Mouse (Mus musculus): ENCODE measurements around the gene Hist1h4f. TPM values are rescaled to one million over a fixed set of nuclear protein-coding genes. Genes with fewer than 3 reads are reported as not detected.
"Not testable (repeated sequence)": the region's sequence is repeated elsewhere in the genome, so short reads cannot be mapped to it uniquely, and the experiment has no call there.

Hist1h4f gene
- polyA plus RNA-seq, 1 experiment from 2014 or later = 1.3 TPM

DNA sequence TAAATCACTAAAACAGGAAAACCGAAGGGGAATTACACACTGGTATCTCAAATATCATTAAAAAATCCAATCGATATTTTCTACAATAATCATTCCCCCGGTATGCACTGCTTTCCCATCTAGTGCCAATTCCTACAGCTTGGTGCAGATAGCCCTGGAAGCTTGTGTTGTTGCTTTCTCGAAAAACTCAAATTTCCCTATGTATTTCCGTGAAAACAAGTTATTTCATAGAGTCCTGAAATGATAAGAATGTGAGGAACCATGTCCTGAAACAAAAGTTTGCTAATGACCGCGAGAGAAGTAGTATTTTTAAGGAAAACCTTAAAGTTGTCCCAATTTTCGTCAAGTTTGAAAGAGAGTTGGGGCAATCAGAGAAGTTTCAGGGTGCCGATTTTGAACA lies 2.9 kb upstream of the Hist1h4f start:
- WGBS = 22% methylated on average over 9 of the region's 9 CpGs
- Histone ChIP-seq H3K9ac (ENCODE audit: low read length) (peak overlapping the region; percentile 96), H3K9me3 (ENCODE audit: control insufficient read depth, low read length) (no peaks in the 10 kb centered on the region), H3K4me1 (replicated peaks; ENCODE audit: control insufficient read depth, insufficient read depth, low read length) (peaks cover 16% of the 10 kb centered on the region), H3K4me2 (ENCODE audit: low read length) (peak overlapping the region; percentile 93), H3K27ac (ENCODE audit: low read depth) (peak overlapping the region; percentile 100), H3K36me3 (ENCODE audit: control insufficient read depth, insufficient read depth, low read length) (no peaks in the 10 kb centered on the region), H3K4me3 (ENCODE audit: low read depth, low read length) (peak overlapping the region; percentile 71), H3K27me3 (replicated peaks; ENCODE audit: control insufficient read depth, insufficient read depth, low read length) (no peaks in the 10 kb centered on the region)
- no peak for ATAC-seq (replicated peaks; ENCODE audit: low FRiP score, low TSS enrichment, low read depth)
- DNase-seq (ENCODE audit: low spot score) = no peak

DNA sequence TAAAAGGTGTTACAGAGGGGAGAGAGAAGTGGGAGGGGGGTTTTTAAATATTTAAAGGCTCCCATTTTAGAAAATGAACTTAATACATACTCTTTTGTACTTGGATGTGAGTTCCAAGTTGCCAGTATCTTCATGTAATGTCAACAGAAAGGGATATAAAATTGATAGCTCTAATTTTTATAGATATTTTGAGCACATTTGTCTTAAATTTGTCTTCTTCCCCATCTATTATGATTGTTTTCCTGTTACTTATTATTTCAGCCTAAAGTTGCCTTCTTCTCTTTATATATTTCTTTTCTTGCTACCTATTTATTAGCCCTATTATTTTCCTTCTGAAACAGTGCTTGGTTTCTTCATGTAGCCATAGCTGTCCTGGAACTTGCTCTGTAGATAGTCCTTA lies 1.5 kb upstream of the Hist1h4f start, which contains the start of gene Hist1h1d:
Gene Hist1h1d, plus strand, starts transcription at position 301 of the 400 bp plus-strand sequence.
- H3K9me3 ChIP-seq (ENCODE audit: control insufficient read depth, low read length) = no peaks in the 10 kb centered on the region
- no peak within 1 kb of the TSS for H3K4me3 ChIP-seq (ENCODE audit: low read depth, low read length)
- no peak for DNase-seq (ENCODE audit: low spot score)
- no peaks in the 10 kb centered on the region for H3K36me3 ChIP-seq (ENCODE audit: control insufficient read depth, insufficient read depth, low read length)
- peaks cover 16% of the 10 kb centered on the region for H3K4me1 ChIP-seq (replicated peaks; ENCODE audit: control insufficient read depth, insufficient read depth, low read length)
- peak within 1 kb of the TSS; percentile 93 for H3K4me2 ChIP-seq (ENCODE audit: low read length)
- peak within 1 kb of the TSS; percentile 71 for H3K9ac ChIP-seq (ENCODE audit: low read length)
- H3K27ac ChIP-seq (ENCODE audit: low read depth) = peak within 1 kb of the TSS; percentile 100
- H3K27me3 ChIP-seq (replicated peaks; ENCODE audit: control insufficient read depth, insufficient read depth, low read length) = no peaks in the 10 kb centered on the region
- ATAC-seq (replicated peaks; ENCODE audit: low FRiP score, low TSS enrichment, low read depth) = no peak

DNA sequence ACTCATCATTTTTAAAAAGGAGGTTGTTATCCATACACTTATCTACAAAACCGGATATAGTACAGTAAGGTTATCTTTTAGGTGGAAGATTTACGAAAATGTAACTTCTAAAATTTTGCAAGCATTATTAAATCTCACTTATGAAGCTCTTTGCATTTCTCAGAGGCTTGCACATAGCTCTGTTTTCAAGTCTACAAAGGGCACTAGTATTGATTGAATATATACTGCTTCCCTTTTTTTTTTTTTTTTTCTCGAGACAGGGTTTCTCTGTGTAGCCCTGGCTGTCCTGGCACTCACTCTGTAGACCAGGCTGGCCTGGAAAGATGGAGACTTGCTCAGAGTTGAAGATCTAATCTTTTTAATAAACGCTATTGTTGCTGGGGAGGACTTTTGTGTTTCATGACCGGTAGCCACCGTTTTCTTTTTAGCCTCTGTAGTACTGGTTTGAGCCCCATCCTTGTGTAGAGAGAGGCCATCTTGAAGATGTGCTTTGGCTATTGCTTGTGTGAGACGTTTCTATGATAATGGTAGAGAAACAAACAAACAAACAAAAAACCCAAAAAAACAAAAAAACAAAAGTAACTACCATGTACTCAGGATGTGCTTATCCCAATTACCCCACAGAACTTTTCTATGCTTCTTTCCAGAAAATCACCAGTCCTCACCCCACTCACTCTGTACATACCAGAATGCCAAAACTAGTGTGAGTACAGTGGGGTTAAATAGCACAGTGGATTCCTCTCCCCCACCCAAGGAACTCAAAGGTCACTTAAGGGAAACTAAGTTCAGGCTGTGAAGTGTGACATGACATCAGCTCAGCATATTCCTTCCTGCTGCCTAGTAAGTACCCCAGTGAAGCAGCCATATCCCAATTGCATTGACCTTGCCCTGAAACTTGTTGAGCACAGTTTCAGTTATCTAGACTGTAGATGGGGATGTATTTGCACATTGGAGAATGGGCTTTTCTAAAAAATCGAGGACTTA lies 775 bp upstream of the Hist1h4f start:
- Histone ChIP-seq H3K4me2 (ENCODE audit: low read length) (peak overlapping the region; percentile 72), H3K9me3 (ENCODE audit: control insufficient read depth, low read length) (no peaks in the 10 kb centered on the region), H3K4me3 (ENCODE audit: low read depth, low read length) (peak overlapping the region; percentile 17; the same call in 1 of the 2 replicates), H3K36me3 (ENCODE audit: control insufficient read depth, insufficient read depth, low read length) (no peaks in the 10 kb centered on the region), H3K27me3 (replicated peaks; ENCODE audit: control insufficient read depth, insufficient read depth, low read length) (no peaks in the 10 kb centered on the region), H3K27ac (ENCODE audit: low read depth) (peak overlapping the region; percentile 94), H3K4me1 (replicated peaks; ENCODE audit: control insufficient read depth, insufficient read depth, low read length) (peaks cover 16% of the 10 kb centered on the region), H3K9ac (ENCODE audit: low read length) (peak overlapping the region; percentile 71)
- ATAC-seq (replicated peaks; ENCODE audit: low FRiP score, low TSS enrichment, low read depth) = no peak
- WGBS = 49% methylated on average over 8 of the region's 8 CpGs
- no peak for DNase-seq (ENCODE audit: low spot score)

DNA sequence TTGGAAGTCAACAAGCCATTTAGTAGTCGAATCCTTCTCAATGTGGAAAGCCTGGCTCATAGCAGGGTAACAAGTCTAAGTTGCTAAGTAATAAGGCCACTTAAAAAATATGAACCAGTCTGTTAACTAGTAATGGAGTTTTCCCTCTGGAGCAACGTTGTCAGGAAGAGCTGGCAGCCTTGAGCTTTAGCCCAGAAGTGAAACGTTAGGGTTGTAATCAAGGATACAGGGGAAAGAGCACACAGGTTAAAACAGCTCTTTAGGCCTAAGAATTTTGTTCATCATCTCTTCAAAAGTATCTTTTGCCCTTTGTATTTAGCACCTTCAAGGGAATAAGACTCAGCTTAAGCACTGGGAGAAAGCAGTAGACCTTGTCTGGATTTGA lies 695 bp downstream of the Hist1h4f start:
- Histone ChIP-seq H3K4me1 (replicated peaks; ENCODE audit: control insufficient read depth, insufficient read depth, low read length) (peaks cover 12% of the 10 kb centered on the region), H3K27me3 (replicated peaks; ENCODE audit: control insufficient read depth, insufficient read depth, low read length) (no peaks in the 10 kb centered on the region), H3K9ac (ENCODE audit: low read length) (peak overlapping the region; percentile 71), H3K36me3 (ENCODE audit: control insufficient read depth, insufficient read depth, low read length) (no peaks in the 10 kb centered on the region), H3K4me3 (ENCODE audit: low read depth, low read length) (peak overlapping the region; percentile 42), H3K4me2 (ENCODE audit: low read length) (peak overlapping the region; percentile 72), H3K27ac (ENCODE audit: low read depth) (peak overlapping the region; percentile 94), H3K9me3 (ENCODE audit: control insufficient read depth, low read length) (no peaks in the 10 kb centered on the region)
- ATAC-seq (replicated peaks; ENCODE audit: low FRiP score, low TSS enrichment, low read depth) (no peak), DNase-seq (ENCODE audit: low spot score) (no peak)
- WGBS = 6% methylated on average over 3 of the region's 3 CpGs

DNA sequence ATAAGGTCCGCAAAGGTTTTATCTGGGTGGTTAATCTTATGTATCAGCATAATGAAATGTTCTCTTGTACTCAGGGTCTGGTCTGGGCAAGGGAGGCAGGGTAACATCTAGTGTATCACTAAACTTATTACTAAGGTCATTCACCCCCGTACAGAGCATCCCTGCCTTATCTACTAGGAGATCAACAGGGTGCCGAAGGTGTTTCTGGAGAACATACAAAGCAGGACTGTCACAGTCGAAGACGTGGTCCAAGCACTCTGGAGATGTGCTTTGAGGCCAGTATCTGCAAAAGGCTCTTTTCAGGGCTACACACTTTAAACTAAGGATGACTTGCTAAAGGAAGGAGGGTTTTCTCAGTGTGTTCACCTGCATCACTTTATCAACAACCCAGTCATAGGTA lies 4.8 kb downstream of the Hist1h4f start:
- ATAC-seq (replicated peaks; ENCODE audit: low FRiP score, low TSS enrichment, low read depth) (no peak), DNase-seq (ENCODE audit: low spot score) (no peak)
- Histone ChIP-seq H3K9ac (ENCODE audit: low read length) (no peak overlapping the region), H3K36me3 (ENCODE audit: control insufficient read depth, insufficient read depth, low read length) (no peaks in the 10 kb centered on the region), H3K27ac (ENCODE audit: low read depth) (no peak overlapping the region), H3K4me1 (replicated peaks; ENCODE audit: control insufficient read depth, insufficient read depth, low read length) (peaks cover 3% of the 10 kb centered on the region; the same call in 1 of the 2 replicates), H3K9me3 (ENCODE audit: control insufficient read depth, low read length) (no peaks in the 10 kb centered on the region), H3K4me3 (ENCODE audit: low read depth, low read length) (no peak overlapping the region), H3K27me3 (replicated peaks; ENCODE audit: control insufficient read depth, insufficient read depth, low read length) (no peaks in the 10 kb centered on the region), H3K4me2 (ENCODE audit: low read length) (no peak overlapping the region)
- WGBS = 66% methylated on average over 5 of the region's 5 CpGs

DNA sequence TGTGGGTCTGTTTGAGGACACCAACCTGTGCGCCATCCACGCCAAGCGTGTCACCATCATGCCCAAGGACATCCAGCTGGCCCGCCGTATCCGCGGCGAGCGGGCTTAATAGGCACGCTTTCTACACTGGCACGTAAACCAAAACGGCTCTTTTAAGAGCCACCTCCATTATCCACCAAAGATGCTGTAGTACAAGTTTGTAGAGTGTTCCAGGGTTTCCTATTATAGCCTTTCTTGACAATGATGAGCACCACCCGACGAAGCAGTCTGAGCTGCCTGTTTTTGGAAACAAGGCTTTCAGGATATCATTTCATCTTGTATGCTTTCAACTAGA lies 6.7 kb downstream of the Hist1h4f start:
- not testable (repeated sequence) for H3K9me3 ChIP-seq (ENCODE audit: control insufficient read depth, low read length); H3K36me3 ChIP-seq (ENCODE audit: control insufficient read depth, insufficient read depth, low read length); ATAC-seq (replicated peaks; ENCODE audit: low FRiP score, low TSS enrichment, low read depth); H3K27me3 ChIP-seq (replicated peaks; ENCODE audit: control insufficient read depth, insufficient read depth, low read length); H3K4me1 ChIP-seq (replicated peaks; ENCODE audit: control insufficient read depth, insufficient read depth, low read length)
- Histone ChIP-seq H3K9ac (ENCODE audit: low read length) (peak overlapping the region; percentile 77), H3K4me3 (ENCODE audit: low read depth, low read length) (peak overlapping the region; percentile 53), H3K4me2 (ENCODE audit: low read length) (peak overlapping the region; percentile 37), H3K27ac (ENCODE audit: low read depth) (peak overlapping the region; percentile 98)
- 1% methylated on average over 13 of the region's 14 CpGs for WGBS
- peak; percentile 58 for DNase-seq (ENCODE audit: low spot score)

DNA sequence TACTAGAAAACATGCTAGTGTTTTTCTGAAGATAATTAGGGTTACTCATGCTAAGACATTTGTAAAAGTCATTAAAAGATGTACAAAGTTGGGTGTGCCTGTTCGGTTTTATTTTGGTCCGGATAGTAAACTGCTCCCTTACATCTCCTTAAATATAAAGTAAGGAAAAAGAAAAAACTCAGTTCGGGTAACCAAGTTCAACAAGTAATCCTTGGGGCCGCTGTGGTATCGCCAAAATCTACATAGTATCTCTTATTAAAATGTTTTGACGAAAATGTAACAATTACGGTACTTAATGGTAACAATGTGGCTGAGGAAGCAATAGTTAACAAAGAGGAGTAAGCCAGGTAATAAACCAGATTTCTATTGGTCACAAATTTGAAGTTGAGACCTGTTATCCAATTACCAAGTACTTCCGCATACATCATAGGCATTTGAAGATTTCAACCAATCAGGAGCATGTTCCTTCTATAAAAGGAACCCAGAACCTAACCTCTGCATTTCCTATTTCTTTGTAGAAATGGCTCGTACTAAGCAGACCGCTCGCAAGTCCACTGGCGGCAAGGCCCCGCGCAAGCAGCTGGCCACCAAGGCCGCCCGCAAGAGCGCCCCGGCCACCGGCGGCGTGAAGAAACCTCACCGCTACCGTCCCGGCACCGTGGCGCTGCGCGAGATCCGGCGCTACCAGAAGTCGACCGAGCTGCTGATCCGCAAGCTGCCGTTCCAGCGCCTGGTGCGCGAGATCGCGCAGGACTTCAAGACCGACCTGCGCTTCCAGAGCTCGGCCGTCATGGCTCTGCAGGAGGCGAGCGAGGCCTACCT lies 7.3 kb downstream of the Hist1h4f start, which contains the start of gene Hist1h3f:
Gene Hist1h3f, plus strand, starts transcription at position 88 of the 822 bp plus-strand sequence.
- H3K9ac ChIP-seq (ENCODE audit: low read length) = peak within 1 kb of the TSS; percentile 77
- peak within 1 kb of the TSS; percentile 94 for H3K4me2 ChIP-seq (ENCODE audit: low read length)
- peak within 1 kb of the TSS; percentile 98 for H3K27ac ChIP-seq (ENCODE audit: low read depth)
- no peaks in the 10 kb centered on the region for H3K4me1 ChIP-seq (replicated peaks; ENCODE audit: control insufficient read depth, insufficient read depth, low read length)
- H3K9me3 ChIP-seq (ENCODE audit: control insufficient read depth, low read length) = no peaks in the 10 kb centered on the region
- no peaks in the 10 kb centered on the region for H3K27me3 ChIP-seq (replicated peaks; ENCODE audit: control insufficient read depth, insufficient read depth, low read length)
- ATAC-seq (replicated peaks; ENCODE audit: low FRiP score, low TSS enrichment, low read depth) = peak; percentile 91
- WGBS = under 1% methylated on average over 23 of the region's 45 CpGs
- peak; percentile 71 for DNase-seq (ENCODE audit: low spot score)
- no peaks in the 10 kb centered on the region for H3K36me3 ChIP-seq (ENCODE audit: control insufficient read depth, insufficient read depth, low read length)
- H3K4me3 ChIP-seq (ENCODE audit: low read depth, low read length) = peak within 1 kb of the TSS; percentile 53

DNA sequence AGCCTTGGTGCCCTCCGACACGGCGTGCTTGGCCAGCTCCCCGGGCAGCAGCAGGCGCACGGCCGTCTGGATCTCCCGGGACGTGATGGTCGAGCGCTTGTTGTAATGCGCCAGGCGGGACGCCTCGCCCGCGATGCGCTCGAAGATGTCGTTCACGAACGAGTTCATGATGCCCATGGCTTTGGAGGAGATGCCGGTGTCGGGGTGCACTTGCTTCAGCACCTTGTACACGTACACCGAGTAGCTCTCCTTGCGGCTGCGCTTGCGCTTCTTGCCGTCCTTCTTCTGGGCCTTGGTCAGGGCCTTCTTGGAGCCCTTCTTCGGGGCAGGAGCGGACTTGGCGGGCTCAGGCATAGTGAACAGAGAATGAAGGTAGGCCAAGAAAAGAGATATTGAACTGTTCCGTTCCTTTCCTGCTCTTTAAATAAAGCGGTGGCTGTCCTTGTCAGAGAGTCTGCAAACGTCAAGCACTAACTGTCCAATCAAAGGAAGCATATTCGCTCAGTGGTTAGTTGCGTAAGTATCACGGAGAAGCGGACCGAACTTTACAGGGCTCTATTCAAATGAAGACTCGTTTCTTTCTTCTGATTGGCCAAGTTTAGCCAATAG lies 8.3 kb downstream of the Hist1h4f start, which contains the start of gene Hist1h2bh:
Gene Hist1h2bh, minus strand, starts transcription at position 394 of the 609 bp plus-strand sequence.
- H3K9me3 ChIP-seq (ENCODE audit: control insufficient read depth, low read length); H3K27me3 ChIP-seq (replicated peaks; ENCODE audit: control insufficient read depth, insufficient read depth, low read length); H3K36me3 ChIP-seq (ENCODE audit: control insufficient read depth, insufficient read depth, low read length); H3K4me1 ChIP-seq (replicated peaks; ENCODE audit: control insufficient read depth, insufficient read depth, low read length): not testable (repeated sequence)
- Histone ChIP-seq H3K27ac (ENCODE audit: low read depth) (peak within 1 kb of the TSS; percentile 98), H3K9ac (ENCODE audit: low read length) (peak within 1 kb of the TSS; percentile 77), H3K4me3 (ENCODE audit: low read depth, low read length) (peak within 1 kb of the TSS; percentile 53), H3K4me2 (ENCODE audit: low read length) (peak within 1 kb of the TSS; percentile 94)
- DNase-seq (ENCODE audit: low spot score) (peak; percentile 86), ATAC-seq (replicated peaks; ENCODE audit: low FRiP score, low TSS enrichment, low read depth) (peak; percentile 92)
- WGBS = 0% methylated on average over 32 of the region's 42 CpGs

Data from intestine, embryonic 14.5 days (tissue).